Mouse (Mus musculus) cortical plate, adult 2 months (tissue): Measurements from ENCODE around the gene Pced1a.

Source experiments
- CTCF ChIP-seq: fragments of 200-500 bp; IDR thresholded peaks from 2 replicates; pipeline ENCODE4 v1.5.1; 2011; ENCODE audit warnings: mild to moderate bottlenecking, control low read depth, low read length; ENCODE audit not compliant: insufficient read depth; ENCODE audit errors: extremely low read depth
- POLR2A ChIP-seq: fragments of 200-500 bp; IDR thresholded peaks from 2 replicates; pipeline ENCODE4 v1.6.1; 2011; ENCODE audit warnings: mild to moderate bottlenecking, low read length, control low read depth; ENCODE audit not compliant: insufficient read depth; ENCODE audit errors: extremely low read depth

- TF ChIP-seq CTCF (no peak), POLR2A (no peak)
Observed at GRCm38 (mm10) chr2:130429851-130430250, 5.3 kb upstream of the Pced1a start.
